Mouse (Mus musculus): ENCODE results near the gene Hand1.

DNA sequence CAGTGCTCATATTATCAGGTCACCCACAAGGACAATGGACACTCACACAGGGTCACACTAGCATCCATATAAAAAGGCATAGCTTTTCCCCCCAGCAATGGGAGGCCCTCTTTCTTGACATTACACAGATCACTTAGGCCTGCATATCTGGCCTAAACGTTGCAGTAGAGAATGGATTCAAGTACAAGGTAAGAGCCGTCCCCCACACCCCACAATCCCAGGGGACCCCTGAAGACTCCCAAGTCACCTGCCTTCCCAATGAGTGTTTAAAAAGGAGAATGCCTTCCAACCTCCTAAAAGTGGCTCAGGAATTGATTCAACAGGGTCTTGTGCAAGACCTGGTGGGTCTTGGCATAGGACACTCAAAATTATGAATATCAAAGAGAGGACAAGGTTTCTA lies 2.7 kb upstream of the Hand1 start:
- TF ChIP-seq TCF3 (IDR thresholded peaks at IDR 0.05; ENCODE audit: insufficient read length, low read depth) (no peak), POLR2A (IDR thresholded peaks at IDR 0.05; ENCODE audit: insufficient read length, low read depth) (no peak), USF1 (IDR thresholded peaks at IDR 0.05; ENCODE audit: low read depth) (no peak), MYOD1 (IDR thresholded peaks at IDR 0.05; ENCODE audit: control insufficient read depth in 1 of 3, insufficient read length in 2 of 3, low read depth in 2 of 3) (no peak), MYOG (IDR thresholded peaks at IDR 0.05; ENCODE audit: control insufficient read depth in 1 of 3, insufficient read depth in 1 of 3, insufficient read length in 2 of 3, low read depth in 2 of 3) (no peak), E2F4 (IDR thresholded peaks at IDR 0.05; ENCODE audit: insufficient read depth) (no peak), TCF12 (IDR thresholded peaks at IDR 0.05; ENCODE audit: insufficient read depth, poor library complexity, severe bottlenecking) (no peak), MAX (IDR thresholded peaks at IDR 0.05; ENCODE audit: low read depth) (no peak), SRF (IDR thresholded peaks at IDR 0.05; ENCODE audit: control insufficient read depth, insufficient read length, low read depth) (no peak)
